Mouse (Mus musculus): ENCODE results near the gene Agxt2.

DNA sequence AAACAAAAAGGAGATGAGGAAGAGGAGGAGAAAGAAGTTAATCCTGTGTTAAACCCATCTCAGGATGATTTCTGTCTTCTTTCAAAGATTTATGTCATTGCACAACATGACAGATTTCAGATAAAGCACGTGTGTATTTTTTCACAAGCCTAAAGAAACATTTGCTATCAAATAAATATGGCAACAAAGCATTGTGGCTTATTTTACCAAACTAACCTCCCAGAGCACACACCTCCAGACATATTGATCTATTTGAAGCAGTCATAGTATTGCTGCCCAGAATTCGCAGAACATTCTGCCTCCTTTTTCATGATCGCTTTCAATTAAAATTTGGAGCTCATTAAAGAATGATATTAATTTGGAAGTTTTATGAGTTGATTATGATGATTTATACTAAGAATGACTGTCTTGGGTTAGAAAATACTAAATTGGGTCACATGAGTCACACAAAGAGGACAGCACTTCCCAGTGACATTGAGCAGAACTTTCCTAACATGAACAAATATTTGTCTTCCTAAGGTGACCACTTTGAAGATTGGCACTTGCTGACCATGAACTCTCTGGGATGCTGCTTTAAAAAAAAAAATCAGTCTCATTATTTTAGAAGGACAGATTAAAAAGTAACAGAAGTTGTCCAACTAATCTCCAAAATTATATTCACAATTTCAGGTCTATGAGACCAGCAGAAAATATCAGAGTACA is 21.6 kb downstream of the Agxt2 start:
- no peak for TF ChIP-seq POLR2A (IDR thresholded peaks at IDR 0.05; ENCODE audit: insufficient read depth, low read length)
- no peak for TF ChIP-seq CTCF (IDR thresholded peaks at IDR 0.05; ENCODE audit: low read depth, low read length)
- no peak for TF ChIP-seq EP300 (IDR thresholded peaks at IDR 0.05; ENCODE audit: insufficient read depth, low read depth, low read length)
